Mouse (Mus musculus): ENCODE results near the gene Capg. TPM values are rescaled to one million over a fixed set of nuclear protein-coding genes. Genes with fewer than 3 reads are reported as not detected.
A peak's percentile ranks its signal among the peaks of the same experiment; 100 is the strongest.

Capg gene
- total RNA-seq, 2 experiments from 2014 or later, result 9.0 to 10.3 TPM

DNA sequence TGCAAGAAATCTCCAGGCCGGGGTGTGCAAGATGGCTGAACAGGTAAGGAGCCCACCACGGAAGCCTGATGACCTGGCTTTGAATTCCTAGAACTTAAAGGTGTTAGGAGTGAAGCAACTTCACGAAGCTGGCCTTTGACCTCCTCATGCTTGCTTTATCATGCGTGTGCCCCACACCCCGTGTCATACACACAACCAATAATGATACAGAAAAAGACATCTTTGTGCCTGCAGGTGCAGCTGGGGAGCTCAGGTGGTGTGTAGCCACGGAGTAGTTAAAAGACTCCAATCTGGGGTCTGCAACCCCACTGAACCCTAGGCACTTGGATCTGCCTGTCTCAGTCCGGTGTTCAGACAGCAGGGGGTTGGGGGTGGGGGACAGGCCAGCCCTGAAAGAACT is 21.3 kb downstream of the Capg start:
- no peak for DNase-seq
- intact Hi-C loops (cut with DNase I), result no loop called here

DNA sequence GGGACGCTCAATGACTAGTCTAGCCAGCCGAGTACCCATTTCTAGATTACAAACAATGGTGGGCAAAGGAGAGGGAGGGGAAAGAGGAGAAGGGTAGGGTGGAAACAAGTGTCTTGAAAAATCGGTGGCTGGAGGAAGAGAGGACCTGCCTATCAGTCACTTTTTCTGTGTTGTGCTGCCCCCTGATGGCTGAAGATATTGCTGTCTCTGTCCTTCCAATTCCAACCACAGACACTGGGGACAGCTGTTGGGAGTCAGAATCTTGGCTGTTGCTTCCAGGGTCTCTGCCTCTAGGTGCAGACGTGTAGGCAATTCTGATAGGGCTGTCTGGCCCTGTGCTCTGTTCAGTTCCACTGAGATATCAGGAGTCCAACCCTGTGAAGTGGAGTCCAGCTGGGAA is 21.9 kb downstream of the Capg start:
- intact Hi-C loops (cut with DNase I), result loop anchor here (1.0 kb wide), 2 partner anchors 31 to 138 kb away; no protein-coding TSS in a partner anchor
- peak; percentile 91 to 92 for DNase-seq

DNA sequence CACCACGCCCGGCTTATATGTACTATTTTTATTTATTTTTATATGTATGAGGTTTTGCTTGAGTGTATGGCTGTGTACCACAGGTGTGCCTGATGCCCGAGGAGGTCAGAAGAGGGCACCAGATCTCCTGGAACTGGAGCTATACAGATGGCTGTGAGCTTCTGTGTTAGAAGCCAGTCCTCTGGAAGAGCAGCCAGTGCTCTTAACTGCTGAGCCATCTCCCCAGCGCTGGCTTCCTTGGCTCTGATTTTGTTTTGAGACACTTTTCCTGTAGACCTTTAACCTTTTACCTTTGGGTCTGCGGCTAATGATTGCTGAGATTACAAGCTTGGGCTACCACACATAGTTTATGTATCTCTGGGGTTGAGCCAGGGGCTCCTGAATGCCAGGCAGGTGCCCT is 23.3 kb downstream of the Capg start:
- DNase-seq, result no peak
- intact Hi-C loops (cut with DNase I), result no loop called here

DNA sequence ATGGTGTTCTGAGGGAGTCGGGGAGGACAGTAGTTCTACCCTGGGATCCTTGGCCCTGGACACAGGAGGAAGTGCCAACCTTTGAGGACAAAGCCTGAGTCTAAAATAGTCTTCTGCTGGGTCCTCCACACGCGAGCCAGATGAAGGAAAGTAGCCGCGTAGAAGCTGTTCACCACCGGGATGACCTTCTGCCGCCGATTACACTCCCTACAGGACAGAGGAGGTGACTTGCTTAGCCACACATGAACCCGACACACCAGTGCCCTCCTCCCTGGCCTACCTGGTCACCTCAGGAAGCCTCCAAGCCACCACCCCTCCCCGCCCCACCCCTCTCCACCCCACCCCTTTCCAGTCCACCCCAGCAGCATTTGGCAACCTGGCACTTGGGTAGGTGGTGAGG is 24.5 kb downstream of the Capg start:
- intact Hi-C loops (cut with DNase I), result no loop called here
- DNase-seq, result no peak

DNA sequence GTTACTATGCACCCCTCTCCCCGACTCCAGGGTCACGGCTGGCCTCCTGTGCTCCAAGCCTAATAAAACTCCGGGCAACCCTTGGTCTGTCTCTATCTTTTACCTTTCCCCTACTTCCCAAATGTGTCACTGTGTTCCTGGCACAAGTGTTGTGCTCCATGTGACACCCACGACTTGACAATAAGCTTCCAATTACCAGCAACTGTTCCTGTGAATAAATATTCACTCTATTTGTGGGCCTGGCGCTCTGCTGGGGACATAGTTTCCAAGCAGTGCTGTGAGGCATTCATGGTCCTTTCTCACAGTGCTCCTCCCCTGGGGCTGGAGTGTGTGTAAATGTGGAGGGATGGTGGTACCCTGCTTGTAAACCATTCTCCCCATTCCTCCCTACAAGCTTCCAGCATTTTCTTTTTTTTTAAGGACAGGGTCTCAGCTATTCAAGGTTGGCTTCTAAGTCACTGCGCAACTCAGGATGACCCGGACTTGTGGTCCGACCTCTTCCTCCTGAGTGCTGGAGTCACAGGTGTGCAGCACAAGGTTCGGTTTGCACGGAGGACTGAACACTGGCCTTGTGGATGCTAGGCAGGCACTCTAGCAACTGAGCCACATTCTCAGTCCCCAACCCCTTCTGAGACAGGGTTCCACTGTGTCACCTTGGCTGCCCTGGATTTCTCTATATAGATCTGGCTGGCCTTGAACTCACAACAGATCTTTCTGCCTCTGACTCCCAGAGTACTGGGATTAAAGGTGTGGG is 26.6 kb downstream of the Capg start:
- intact Hi-C loops (cut with DNase I), result loop anchor here (2.0 kb wide), 1 partner anchor 28 kb away; the partner anchor contains the start of genes Elmod3 and Retsat
- DNase-seq, result peak in 1 of 2 experiments; percentile 29

DNA sequence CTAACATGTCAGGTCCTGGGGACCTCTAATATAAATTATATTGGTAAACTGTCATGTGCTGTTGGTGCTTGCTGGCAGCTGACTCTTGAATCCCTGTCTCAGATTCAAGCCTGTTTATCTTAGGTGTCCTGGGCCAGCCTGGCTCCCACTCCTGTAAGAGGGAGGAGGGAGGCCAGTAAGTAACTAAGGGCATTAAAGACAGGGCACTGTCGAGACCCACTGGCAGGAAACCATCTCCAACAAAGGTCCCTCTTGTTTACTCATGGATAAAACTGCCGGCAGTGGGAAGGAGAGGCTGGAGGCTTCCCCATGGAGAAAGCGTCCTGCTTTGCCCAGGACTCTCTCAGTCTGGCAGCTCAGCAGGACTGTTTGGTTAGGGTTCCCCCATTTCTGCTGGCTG is 27.6 kb downstream of the Capg start:
- intact Hi-C loops (cut with DNase I), result loop anchor here (2.0 kb wide), 1 partner anchor 27 kb away; the partner anchor contains the start of genes Elmod3 and Retsat
- no peak for DNase-seq

DNA sequence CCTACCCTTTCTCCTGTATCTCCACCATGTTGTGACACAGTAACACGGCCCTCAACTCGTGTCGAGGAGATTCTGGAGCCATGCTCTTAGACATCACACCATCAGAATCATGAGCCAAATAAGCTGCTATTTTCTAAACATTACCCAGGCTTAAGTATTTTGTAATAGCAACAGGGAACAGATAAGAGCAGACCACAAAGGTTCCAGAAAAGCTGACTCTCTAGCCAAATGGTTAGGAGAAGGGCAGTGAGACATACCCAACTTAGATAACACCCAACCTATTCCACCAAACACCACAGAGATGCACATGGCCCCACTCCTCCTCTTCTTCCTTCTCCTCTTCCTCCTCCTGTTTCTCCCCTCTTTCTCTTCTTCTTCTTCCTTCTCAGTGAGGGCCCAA is 31.9 kb downstream of the Capg start:
- intact Hi-C loops (cut with DNase I), result no loop called here
- no peak for DNase-seq

DNA sequence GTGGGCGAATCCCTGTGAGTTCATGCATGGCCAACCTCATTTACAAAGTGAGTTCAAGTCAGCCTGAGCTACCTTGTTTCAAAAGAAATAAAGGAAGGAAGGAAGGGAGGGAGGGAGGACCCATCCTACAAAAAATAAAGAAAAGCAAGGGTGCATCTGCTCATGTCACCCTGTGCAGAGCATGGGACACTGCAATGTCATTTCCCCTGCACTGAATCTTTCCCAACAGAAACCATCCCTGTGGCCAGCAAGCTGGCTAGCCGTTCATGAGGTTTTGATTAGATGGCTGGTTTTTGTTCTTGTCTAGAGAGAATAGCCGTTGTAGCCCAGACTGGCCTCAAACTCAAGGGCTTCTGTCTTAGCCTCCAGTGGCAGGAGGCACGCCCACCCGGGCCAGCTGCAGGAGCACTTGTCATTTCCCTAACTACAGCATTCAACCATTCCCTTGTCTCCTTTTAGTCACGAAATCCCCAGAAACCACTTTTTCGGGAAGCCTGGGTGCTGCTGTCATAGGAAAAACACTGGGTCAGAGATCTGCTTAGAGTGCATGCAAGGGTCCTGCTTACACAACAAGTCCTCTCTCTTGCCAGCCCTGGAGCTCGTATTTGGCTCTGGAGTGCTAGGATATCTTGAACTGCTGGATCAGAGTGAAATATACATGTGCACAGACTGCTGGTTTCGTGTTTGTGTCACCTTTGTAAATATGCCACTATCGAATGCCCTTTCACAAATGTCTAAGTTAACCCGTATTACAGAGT is 37.6 kb downstream of the Capg start:
- no peak for DNase-seq
- intact Hi-C loops (cut with DNase I), result no loop called here

DNA sequence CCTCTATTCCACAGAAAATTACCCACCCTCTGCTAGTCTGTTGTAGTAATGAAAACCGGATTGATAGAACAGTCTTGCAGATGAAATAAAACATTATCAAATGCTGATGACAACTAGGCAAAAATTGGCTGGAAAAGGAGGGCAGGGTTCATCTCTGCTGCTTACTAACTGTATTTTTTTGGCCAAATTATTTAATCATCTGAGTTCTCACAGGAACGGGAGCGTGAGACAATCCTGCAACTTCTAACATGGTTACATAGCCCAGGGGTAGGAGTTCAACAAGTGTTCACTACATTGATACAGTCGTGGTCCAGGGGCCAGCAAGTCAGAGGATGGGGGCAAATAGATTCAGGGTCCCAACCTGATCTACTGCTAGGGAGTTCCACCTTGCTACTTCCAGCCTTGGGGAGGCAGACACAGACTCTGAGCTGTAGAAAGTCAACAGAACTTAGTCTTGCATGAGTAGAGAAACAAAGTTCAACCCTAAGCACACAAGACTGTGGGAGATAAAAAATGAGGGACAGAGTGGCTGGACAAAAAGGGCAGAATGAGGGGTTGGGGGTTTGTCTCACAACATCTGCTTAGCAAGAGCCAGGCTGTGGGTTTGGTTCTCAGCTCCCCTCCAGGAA is 39.1 kb downstream of the Capg start:
- DNase-seq, result no peak
- intact Hi-C loops (cut with DNase I), result no loop called here

DNA sequence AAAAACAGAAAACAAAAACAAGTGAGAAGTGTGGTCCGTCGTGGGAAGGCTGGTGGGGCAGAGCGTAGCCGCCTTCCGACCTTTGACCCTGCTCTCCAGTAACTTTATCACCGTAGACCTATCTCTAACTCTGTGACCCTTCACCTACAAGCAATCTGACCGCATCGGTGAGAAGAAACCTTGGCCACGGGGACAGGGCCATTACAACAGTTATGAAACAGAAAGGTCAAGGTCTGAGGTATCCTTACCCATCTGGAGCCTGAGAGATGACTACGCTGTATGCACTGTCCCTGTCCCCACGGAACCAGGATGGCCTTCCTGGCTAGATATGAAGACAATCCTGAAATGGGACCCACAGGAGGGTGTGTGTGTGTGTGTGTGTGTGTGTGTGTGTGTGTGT is 40.0 kb downstream of the Capg start:
- DNase-seq, result no peak
- intact Hi-C loops (cut with DNase I), result no loop called here

DNA sequence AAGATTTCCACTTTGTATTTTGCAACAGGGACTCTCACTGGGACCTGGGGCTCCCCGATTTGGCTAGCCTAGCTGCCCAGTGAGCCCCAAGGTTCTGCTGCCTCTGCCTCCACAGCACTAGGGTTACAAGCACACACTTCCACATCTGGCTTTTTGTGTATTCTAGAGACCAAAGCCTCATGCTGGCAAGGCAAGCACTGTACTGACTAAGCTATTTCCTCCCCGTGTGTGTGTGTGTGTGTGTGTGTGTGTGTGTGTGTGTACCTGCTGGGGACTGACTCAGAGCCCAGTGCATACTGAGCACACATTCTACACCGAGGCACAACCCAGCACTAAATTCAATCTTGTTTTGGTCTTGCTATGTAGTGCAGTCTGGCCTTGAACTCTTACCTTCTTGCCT is 42.5 kb downstream of the Capg start:
- DNase-seq, result no peak
- intact Hi-C loops (cut with DNase I), result no loop called here

DNA sequence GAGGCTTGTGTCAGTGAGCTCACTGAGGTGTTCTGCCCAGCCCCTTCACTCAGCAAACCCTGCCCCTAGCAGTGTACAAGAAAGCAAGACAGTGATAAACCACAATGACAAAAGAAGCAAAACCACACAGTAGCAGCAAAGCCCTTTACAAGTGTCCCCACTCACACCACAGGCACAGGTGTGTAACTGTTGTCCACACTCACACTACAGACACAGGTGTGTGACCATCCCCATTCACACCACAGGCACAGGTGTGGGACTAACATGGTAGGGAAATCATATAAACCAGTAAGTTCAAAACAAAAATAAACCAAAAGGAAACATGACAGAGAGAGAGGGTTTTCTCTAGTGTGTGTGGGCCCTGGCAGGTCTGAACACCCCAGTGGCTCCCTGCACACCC is 44.1 kb downstream of the Capg start:
- intact Hi-C loops (cut with DNase I), result no loop called here
- no peak for DNase-seq

DNA sequence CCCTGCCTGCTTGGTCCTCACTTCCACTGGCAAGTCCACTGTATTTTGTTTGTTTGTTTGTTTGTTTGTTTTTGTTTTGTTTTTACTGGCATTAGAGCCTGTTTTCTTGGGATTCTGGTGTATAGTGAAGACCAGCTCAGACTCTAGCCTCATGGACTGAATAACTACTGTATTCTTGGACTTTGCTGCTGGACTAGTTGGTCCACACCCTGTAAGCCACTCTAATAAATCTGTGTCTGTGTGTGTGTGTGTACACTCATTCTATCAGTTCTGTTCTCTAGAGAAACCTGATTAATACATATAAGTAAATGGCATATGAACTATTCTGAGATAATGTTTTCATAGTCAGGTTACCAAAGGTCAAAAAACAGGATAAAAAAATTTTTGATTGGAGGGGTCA is 45.9 kb downstream of the Capg start:
- intact Hi-C loops (cut with DNase I), result no loop called here

DNA sequence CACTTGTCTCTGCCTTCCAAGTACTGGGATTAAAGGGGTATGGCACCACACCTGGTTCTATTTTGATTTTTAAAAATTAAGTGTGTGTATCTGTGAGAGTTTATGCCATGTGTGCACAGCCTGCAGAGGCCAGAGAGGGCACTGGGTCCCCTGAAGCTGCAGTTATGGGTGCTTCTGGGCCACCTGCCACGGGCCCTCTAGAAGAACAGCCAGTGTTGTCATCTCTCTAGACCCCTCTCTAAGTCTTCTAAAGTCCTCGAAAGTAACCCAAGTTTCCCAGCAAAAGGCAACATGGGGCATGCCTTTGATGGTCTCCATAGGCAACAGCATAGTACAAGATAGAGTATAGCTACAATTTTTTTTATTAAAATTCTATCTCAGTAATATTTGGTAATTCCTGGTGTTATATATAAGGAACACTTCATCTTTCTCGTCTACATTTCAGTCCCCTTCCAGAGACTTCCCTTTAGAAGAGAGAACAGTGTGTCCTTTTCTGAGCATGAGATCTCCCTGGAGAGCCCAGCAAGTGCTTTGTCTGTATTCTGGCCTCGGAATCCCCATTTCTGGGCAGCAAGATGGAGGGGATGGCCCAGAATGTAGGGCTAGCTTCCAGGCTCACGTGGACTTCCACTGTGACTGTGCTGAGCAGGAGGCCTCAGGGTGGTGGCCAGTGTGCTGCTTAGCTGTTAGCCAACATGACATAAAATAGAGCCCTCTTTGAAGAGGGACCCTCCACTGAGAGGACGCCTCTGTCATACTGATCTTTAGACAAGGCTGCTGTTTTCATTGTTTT is 49.0 kb downstream of the Capg start:
- intact Hi-C loops (cut with DNase I), result no loop called here

More for the DNA sequence above, 45.9 kb downstream of the Capg start:
- no peak for DNase-seq

DNA sequence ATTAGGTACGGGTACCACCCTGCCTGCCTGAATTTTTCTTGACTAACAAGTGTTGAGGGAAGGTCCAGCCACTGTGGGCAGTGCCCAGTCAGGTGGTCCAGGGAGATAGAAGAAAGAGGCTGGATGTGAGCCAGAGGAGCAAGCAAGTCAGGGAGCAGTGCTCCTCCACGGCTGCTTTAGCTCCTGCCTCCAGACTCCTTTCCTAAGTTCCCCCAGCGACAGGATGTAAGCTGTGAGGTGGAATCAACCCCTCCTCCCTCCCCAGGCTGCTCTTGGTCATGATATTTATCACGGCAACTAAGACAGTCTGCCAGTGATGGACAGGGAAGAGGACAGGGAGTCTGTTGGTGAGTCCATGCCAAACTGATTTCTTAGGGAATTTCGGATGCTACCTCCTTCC is 49.7 kb downstream of the Capg start:
- DNase-seq, result no peak
- intact Hi-C loops (cut with DNase I), result no loop called here

More for the DNA sequence above, 49.0 kb downstream of the Capg start:
- peak; percentile 52 to 56 for DNase-seq

DNA sequence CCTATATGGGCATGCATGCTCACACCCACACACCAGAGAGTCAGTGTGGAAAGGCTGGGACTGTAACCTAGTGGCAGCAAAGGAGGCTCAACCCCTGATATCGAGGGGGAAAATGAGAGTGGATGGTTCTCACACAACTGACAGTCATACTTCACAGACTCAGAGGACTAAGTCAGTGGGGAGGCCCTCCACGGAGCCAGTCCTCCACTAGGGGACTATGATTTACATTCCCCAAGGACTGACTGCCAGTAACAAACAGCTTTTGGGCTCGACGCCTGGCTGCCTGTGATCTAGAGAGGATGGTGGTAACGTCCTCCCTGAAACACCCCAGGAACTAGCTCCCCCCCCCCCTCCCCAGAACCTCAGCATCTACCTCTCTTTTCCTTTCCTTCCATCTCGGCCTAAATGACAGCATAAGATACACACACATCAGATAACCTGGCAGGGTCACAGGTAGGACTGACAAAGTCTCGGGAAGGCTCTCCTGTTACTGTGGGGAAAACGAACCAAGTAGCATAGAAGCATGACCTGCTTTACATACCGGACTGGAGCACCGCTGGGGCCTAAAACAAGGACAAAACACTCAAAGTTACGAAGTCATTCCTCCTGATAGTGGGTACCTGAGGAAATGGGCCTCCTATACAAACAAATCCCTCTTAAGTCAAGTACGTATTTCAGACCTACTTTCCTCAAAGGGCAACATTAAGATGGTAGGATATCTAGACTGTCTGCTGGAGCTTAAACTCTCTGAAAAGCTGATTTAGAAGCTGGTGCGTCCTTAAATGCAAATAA is 53.1 kb downstream of the Capg start:
- DNase-seq, result peak in 1 of 2 experiments; percentile 25
- intact Hi-C loops (cut with DNase I), result no loop called here

DNA sequence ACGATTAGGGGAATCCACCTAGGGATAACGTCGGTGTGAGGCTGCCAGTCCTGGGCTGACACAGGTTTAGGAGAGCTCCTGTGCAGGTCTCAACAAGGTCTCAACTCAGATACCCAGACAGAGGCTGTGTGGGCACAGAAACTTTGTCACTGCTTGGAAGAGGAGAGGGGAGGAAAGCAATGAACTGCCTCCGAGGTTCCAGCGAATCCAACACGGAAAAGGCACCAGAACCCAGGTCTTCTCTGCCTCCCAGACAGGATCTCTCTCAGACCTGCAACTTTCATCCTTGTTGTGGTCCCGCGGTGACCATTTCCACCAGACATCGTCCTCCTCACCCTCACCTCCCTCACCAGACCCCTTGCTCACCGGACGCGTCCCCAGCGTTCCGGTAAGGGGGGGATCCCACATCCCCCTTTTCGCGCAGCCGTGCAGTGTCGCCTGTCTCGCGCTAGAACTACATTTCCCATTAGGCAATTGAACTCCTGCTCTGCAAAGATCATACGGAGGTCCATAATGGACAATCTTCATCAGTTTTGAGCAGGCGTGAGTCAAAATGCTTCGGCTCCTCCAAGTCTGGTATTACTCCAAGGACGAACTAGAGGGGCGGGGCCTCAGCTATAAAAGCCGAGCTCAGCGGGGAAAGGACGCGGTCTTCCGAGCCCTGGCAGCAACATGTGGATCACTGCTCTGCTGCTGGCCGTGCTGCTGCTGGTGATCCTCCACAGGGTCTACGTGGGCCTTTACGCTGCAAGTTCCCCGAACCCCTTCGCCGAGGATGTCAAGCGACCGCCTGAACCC is 54.0 kb downstream of the Capg start, which contains the start of the genes Elmod3 and Retsat:
TSS of gene Elmod3 (minus strand) at position 458 of the 798 bp plus-strand sequence.
TSS of gene Retsat (plus strand) at position 520 of the 798 bp plus-strand sequence.
- peak; percentile 94 to 95 for DNase-seq
- intact Hi-C loops (cut with DNase I), result loop anchor here (2.0 kb wide), 1 partner anchor 27 kb away; no protein-coding TSS in a partner anchor

DNA sequence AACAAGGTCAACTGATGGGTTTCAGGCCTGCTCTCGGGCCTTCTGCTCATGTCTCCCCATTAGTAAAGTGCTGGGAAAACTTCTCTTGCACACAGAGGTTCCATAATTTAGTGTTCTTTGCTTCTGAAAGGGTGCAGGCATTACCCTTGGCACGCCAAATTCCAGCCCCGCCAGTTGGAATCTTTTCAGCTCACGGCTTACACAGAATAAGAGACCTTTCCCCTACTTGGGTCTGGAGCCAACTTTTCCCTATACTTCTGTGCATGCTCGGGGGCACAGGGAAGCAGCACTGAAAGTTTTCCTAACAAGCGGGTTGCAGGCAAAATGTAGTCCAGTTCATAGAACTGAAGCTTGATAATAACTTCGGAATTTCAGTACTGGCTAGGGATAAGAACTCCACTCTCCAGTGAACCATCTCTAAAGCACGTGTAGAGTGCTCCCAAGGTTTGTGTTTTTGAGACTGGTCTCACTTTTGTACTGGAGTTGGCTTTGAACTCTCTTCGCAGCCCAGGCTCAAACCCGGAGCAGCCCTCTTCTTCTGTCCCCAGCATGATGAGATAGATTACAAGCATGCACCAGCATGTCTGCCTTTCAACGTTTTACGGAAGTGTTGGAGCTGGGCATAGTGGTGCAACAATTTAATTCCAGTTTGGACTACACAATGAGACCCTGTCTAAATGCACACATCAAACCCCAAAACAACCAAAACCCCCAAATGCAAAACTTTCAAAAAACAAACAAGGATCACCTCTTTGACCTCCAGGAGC is 54.8 kb downstream of the Capg start:
- DNase-seq, result peak in 1 of 2 experiments; percentile 48
- intact Hi-C loops (cut with DNase I), result loop anchor here (2.0 kb wide), 1 partner anchor 28 kb away; no protein-coding TSS in a partner anchor
